Mouse (Mus musculus) embryo, embryonic 11.5 days (tissue): Measurements from ENCODE around the gene Nudt7.

Experiments used
- DNase-seq: peaks from one replicate; pipeline ENCODE4 v3.0.0-alpha.2; 2012; ENCODE audit warnings: low read depth, low spot score

Gene Nudt7

DNA sequence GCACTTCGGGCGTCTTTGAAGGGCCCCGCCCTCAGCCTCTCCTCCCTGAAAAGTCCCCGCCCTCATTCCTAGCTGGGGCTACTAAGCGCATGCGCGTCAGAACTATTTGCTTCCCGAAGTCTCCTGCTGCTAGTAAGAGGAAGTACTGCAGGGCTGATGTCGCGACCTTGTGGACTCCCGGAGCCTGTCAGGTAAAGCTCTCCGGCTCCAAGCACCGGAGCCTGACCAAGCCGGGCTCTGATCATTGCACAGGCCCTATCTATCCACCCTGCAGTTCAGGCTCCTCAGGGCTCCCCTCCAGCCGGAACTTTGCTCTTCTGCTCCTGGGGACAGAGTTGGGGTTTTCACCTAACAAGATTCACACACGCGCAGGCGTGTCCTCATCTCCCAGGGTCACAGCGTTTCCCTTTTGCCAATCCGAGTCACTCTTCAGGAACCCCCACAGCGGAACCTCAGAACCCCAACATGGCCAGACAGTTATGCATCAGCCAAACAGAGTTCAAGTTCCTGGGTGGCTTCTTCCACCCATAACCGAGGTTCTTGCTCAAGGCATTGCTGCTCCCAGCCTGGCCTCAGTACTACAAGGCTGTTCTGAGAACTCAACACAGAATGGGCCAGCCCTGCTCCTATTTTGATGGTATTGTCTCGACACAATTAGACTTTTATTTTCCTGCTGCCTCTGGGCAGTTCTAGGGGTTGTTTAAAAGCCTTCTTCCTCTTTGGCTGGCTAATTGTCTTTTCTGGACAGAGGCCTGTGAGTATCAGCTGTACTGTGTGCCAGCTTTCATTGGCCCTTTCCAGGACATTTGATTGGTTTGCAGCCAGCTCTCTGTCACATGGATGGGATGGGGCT, at the start of gene Nudt7:
Nudt7 (plus strand) TSS at position 48 of the 853 bp plus-strand sequence.
- peak; percentile 88 for DNase-seq

DNA sequence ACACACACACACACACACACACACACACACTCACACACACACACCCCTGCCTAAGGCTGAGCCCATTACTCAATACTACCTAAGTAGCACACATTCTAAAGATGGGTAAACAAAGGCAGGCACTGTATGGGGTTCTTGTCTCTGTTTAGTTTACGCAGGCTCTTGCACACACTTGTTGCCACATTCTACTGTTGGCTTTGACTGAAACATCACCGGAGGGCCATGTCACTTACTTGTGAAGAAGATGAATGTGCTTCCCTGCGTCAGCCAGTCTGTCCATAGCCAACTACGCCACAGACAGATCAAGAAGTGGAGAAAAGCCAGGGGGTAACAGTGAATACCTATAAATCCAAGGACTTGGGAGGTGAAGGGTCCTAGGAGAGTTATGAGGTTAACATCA, 45.4 kb upstream of the Nudt7 start:
- DNase-seq: no peak

DNA sequence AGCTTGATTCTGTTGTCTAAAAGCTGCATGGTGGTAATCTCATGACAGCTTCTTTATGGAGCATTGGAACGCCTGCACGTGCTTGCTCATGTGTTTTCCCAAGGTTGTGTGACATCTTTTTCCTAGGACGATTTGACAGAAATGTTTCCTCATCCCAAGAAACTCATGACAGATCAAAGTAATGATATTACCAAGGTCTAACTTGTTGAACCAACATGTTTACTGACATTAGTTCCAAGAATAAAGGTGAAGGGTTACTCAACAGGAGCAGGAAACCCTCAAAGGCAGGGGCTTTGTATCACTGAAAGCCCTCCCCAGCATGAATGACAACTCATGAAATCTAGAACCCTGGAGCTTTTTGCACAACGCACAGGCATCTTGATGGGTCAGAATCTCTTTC, 42.6 kb upstream of the Nudt7 start:
- no peak for DNase-seq

DNA sequence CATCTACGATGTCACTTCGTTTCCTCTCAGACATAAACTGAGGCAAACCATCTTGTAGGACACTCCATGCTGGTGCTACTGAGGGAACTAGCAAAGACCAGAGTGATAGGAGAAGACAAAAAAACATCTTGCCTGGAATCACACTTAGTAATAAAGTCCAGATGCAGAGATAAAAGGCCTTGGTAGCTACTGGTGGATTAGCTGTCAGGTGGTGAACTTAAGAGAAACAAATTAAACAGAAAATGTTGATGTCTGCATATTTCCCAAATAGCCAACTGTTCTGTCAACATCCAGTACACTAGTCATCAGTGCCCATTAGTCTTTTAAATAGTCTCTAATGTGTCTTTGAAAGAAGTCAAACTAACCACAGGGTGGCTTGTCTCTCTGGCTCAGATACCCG, 40.0 kb upstream of the Nudt7 start:
- DNase-seq: no peak

DNA sequence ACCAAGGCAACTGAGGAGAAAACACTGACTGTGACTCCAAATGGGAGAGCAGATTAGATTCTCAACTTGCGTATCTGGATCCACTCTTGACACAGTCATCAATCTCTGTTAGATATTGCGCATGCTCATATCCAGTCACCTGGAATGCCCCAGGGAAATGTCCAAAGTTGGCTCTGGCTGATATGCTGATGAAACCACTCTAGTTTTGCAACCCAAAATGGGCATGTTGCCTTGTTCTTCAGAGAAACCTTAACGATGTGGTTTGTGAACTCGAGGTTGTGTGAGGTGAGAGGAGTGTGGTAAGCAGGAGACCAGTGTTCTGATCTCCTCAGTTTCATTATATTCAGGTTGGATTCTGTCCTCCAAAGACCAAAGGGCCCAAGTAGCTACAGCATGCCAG, 38.8 kb upstream of the Nudt7 start:
- no peak for DNase-seq

DNA sequence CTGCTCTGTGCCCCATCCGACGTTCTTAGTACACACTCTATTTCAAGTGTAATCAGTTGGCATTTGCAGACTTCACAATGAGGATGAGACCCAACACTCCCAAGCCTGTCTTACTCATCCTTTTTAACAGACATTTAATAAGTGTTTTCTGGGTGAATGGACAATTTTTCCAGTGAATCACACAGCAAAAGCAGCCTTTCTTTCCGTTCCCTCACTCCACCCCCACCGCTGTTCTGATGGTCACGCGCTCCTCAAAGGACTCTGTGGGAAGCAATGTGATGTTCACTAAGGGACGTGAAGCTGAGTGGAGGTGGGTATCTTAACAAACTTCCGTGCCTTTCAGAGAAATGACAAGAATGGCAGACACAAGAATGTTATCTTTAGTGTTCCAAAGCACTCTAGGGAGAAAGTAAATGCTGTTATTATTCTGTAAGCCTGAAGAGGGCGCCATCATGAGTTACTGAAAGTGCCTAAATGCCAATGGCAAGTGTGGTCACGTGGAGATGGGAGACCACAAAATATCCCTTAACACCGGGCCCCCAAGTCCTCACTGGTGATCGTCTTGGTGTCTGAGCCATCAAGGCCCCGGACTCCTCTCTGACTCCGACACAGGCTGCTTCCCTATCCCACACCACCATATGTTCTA, 32.7 kb upstream of the Nudt7 start:
- no peak for DNase-seq

DNA sequence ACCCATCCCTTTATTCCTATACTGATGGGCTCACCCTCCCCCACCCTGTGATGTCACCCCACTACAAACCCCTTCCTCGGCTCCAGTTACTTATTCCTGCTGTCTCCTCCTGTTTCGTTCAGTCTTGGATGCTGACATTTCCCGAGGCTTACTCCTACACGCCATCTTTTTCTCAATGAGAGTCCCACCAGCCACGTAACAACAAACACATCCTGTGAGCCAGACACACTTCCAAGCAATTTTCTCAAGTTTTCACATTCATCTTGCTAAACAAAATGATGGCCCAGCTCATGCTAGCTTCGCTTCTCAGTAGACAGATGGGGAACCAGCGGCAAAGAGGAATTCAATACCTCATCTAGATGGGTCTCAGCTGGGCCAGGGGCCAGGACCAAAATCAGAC, 30.0 kb upstream of the Nudt7 start:
- DNase-seq: no peak

DNA sequence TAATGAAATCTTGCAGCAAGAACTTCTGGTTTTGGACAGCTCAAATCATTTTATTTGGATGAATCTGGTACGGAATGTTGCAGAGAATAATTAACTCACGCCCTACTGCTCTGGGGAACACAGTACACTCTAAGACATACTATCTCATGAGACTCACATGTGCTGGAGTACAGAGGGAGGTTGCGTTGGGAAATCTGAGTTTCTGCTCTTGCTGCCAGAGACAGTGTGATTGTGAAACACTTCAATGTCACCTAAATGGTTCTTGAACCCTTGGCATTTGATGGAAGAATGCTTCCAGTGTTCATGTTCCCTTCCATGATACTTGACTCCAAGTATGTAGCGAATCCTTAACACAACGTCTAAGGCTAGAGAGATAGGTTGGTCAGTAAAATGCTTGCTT, 27.4 kb upstream of the Nudt7 start:
- DNase-seq: no peak

DNA sequence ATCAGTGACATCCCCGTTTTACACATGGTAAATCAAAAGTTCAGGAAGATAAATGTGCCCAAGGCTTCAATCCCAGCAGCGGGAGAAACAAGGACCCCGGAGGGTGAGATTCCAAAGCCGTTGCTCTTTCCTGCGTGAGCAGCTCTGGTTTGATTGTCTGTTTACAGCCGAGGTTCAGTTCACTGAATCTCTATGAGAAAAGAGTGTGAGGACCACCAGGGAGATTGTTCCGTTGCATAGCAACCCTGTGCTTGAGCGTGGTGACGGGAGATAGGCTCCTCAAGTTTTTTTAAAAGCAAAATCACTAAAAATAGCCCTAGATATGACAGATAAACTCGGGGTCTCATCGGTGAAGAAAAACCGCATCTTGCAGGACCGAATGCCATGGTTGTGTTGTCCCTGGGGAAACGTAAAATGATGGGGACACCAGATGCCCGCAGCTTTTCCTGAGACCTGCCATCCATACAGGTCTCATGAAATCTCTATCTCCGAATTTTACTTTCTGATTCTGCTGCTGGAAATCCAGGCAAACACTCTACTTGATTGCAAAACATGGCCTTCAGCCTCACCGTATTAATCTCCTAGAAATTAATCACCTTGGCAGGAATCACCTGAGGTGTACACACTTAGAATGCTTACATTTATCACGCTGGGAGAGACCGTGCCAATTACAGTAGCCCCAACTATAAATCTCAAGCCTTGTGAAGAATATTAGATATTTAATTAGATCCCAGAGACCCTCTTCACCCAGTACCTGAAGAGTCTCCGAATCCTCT, 23.8 kb upstream of the Nudt7 start:
- DNase-seq: no peak

DNA sequence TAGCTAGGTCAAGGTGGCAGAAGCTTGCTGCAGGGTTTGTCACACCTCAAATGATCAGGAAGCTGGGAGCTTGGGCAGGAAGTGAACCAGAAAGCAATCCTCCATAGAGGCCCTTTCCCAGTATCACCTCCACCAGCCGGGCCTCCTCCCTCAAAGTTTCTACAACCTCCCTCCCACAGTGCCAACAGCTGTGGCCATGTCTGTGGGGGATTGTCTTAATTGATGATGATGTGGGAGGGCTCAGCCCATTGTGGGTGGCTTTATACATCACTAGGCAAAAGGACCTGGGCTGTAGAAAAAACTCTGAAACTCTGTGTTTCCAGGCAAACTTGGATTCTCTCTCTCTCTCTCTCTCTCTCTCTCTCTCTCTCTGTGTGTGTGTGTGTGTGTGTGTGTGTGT, 18.3 kb upstream of the Nudt7 start:
- DNase-seq: no peak

DNA sequence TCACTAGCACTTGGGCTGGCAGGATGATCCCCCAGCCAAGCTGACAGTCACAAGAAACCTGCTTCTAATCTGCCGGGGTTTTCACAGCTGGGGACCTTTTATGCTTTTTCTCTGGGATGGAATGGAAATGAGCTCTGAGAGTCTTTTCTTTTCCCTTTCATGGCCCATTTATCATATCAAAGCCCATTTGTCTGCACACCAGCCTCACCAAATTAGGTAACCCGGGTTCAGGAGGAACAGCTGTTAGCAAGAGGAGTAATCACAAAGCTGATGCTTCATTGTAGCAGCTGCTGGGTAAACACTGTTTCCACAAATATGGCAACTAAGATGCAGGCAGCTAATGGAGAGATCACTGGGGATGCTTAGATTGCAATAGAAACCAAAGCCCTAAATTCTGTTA, 17.3 kb upstream of the Nudt7 start:
- peak; percentile 7 for DNase-seq

DNA sequence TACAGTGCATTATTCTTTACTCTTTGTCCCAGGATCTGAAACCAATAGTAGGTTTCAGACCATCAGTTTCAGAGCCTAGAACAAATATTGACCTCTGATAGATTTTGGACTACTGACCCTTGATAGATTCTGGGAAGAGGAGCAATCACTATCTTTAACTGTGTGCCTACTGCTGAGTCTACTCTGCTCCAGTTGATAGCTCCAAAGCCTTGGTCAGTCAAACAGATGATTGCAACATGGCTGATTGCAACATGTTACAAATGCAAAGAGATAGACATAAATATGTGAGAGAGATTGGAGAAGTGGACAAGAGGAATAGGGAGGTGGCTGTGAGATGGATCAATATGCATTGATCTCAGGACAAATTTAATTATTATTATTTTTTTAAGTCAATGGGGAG, 15.9 kb upstream of the Nudt7 start:
- no peak for DNase-seq

DNA sequence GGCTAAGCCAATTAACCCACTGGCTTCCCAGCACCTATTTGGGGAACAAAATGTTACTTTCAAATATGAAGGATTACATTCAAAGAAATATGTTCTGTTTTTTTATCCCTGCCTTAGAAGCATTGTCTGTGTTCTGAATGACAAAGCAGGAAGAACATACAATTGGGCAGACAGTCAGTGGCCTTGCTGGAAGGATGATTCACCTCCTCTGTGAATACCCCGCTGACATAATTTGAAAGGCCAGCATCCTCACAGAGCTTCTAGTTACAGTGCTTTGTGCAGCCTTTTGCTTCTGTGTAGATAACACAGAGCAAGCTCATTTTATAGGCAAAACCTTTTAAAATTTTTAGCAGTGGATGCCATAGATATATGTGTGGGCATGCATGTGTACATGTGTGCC, 11.6 kb upstream of the Nudt7 start:
- DNase-seq: no peak

DNA sequence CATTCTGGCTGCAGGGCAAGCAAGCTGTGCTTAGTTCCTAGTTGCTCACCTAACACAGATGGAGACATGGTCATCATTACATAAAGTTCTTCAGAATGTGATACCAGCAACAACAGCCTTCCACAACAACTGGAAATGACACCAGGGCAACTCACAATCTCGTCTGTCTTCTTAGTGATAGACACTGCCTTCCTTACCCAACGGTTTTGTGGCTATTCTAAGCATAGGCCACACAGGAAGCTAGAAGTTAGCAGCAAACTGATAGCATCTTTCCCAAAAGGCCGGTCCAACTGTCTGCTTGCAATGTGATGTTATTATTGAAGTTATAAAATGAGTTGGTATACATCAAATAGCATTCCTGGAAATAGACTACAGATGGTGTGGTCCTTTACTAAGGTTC, 9.7 kb upstream of the Nudt7 start:
- no peak for DNase-seq

DNA sequence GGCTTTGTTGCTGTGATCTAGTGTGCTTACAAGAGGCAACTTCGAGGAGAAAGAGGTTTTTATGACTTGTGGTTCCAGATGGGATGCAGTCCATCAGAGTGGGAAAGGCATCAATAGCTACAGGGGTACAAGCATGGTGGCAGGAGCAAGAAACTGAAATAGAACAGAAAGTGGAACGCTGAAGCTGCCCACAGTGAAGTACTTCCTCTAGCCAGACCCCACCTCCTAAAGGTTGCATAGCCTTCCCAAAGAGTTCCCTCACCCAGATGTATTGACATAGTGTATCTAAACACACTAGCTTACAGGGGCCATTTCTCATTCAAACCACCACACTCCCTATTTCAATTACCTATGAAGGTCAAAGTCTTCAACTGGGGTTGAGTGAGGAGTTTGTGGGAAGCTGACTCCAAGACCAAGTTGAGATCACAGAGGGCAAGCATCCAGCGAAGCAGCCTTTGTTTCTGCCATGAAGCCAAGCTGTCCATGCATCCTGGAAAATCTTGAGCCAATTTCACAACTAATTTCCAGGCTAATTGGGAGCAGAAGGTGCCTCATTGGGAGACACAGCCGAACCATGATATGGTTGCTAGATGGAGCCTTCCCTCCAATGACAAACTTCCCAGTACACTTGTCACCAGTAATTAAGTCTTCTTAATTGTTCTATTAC, 9.1 kb upstream of the Nudt7 start:
- no peak for DNase-seq

DNA sequence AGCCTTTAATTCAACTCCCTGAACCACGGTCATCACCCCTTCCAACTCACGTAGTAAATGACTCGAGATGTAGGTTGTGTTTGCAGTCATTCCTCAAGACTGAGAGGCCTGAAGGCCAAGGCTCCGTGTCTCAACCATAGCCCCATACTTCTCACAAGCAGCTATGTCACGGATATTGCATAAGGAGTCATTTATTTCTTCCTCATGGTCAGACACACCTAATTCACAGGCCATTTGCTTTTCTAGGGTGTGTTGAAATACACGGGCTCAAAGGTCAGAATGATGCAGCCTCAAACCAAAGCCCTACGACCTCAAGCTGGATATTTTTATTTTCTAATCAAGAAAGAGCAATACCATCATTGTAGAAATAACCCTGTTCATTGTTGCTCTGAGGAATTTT, 2.5 kb upstream of the Nudt7 start:
- no peak for DNase-seq

DNA sequence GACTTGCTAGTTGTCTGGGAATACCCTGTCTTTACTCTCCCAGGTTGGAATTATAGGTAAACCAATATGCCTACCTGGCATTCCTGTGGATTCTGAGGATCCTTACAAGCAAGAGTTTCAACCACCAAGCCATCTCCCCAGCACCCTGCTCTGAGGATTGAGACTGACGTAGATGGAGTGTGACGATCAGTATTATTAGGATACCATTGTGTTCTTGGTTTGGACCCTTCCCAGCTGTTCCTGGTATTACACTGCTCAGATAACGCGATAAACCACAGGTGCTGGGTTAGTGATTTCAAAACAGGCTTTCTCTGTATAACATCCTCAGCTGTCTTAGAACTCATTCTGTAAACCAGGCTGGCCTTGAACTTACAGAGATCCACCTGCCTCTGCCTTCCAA, 1.9 kb upstream of the Nudt7 start:
- no peak for DNase-seq

DNA sequence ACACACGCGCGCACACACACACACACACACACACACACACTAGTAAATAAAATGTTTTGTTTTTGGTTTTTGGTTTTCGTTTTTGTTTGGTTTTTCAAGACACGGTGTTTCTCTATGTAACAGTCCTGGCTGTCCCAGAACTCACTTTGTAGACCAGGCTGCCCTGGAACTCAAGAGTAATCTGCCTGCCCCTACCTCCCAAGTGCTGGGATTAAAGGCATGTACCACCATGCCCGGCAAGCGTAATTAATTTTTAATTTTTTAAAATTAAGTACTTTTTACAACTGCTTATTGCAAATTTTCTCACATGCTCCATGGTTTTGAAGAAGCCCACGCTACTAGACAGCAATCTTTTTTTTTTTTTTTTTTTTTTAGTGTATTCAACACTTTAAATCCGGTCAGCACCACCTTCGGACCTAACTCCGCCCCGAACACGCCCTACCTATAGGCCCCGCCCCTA, 277 bp upstream of the Nudt7 start:
- no peak for DNase-seq

DNA sequence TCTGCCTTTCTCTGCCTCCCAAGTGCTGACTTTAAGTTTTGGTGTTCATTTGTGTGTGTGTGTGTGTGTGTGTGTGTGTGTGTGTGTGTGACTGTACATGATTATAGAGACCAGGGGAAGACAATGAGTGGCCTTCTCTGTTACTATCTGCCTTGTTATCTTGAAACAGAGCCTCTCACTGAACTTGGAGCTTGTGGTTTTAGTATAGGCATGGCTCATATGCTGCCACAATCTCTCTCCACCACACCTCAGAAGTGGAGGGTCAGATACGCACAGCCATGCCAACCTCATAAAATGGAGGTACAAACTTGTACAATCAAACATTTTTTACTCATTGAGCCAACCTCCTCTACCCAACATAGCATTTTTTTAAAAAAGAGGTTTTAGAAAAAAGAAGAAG, 3.4 kb downstream of the Nudt7 start:
- DNase-seq: no peak

DNA sequence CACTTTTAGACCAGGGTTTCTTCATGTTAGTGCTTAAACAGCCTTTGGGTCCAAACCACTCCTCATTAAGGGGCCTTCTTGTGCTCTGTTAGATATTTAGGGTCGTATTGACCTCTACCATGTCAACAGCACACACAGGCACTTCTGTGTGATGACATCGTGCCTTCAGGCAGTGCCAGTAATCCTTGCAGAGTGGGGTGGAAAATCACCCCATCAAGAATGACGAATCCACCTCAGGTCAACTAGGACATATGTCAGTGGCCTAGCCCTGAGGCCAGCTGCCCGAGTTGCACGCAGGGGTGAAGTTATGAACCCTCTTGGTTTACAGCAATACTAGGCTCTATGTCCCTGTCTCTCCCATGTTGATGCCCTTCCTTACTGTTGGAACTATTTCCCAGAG, 3.8 kb downstream of the Nudt7 start:
- no peak for DNase-seq

DNA sequence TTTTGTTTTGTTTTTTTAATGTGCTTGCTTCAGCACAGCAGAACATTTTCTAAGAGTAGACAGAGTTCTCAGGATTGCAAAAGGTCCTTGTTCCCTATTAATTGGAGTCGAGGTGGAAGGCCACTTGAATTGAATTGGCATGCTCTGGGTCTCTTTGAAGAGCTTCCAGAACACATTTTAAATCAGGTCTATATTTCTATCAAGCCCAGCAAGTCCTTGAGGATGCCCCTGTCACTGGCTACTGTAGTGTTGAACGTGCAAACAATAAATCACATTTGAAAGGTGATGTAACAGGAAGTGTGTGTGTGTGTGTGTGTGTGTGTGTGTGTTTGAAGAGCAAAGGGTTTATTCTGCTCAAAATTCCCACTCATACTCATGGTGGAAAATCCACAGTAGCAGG, 7.1 kb downstream of the Nudt7 start:
- no peak for DNase-seq

DNA sequence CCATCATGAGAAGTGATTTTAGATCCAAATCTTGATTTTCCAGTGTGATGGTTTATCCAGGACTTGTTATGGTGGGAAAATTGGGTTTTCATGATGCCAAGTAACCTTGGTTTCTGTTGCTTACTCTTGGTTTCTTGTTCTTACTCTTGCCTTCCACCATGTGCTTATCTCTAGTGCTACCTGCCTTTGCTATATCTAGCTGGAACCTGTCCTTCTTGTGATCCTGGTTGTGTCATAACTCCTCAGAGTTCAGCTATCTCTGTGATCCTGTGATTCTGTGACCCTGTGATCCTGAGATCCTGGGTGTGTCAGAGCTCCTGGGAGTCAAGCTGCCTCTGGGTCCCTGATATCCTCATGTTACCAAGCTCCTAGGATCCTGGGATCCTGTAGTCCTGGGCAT, 8.8 kb downstream of the Nudt7 start:
- no peak for DNase-seq
